Mouse (Mus musculus) forebrain, postnatal 0 days (tissue): ENCODE measurements around the gene Twnk. TPM values are rescaled to one million over a fixed set of nuclear protein-coding genes. Genes with fewer than 3 reads are reported as not detected.
A peak's percentile ranks its signal among the peaks of the same experiment; 100 is the strongest.

ENCODE experiments used
- ATAC-seq: fragments of 200-750 bp; cut with Nextera tagmentation; 2 replicates; pipeline ENCODE4 v1.8.0; 2017; ENCODE audit warnings: mild to moderate bottlenecking, moderate library complexity
- DNase-seq: peaks from one replicate; pipeline ENCODE4 v3.0.0-alpha.2; 2015
- H3K27ac ChIP-seq: fragments of 300-500 bp; sonication (generic); 2 replicates; pipeline ENCODE4 v1.5.1; 2014; ENCODE audit warnings: low read depth, mild to moderate bottlenecking, antibody characterized with exemption, low read length, moderate library complexity, mixed read lengths
- H3K27me3 ChIP-seq: fragments of 300-500 bp; sonication (generic); 2 replicates; pipeline ENCODE4 v1.6.1; 2014; ENCODE audit warnings: mild to moderate bottlenecking, low read length, mixed read lengths; ENCODE audit not compliant: insufficient read depth
- H3K36me3 ChIP-seq: fragments of 300-500 bp; sonication (generic); 2 replicates; pipeline ENCODE4 v1.6.1; 2014; ENCODE audit warnings: mild to moderate bottlenecking, moderate library complexity; ENCODE audit not compliant: insufficient read depth
- H3K4me1 ChIP-seq: fragments of 300-500 bp; sonication (generic); 2 replicates; pipeline ENCODE4 v1.6.1; 2014; ENCODE audit warnings: antibody characterized with exemption; ENCODE audit not compliant: insufficient read depth
- H3K4me2 ChIP-seq: fragments of 300-500 bp; sonication (generic); 2 replicates; pipeline ENCODE4 v1.6.1; 2014; ENCODE audit warnings: low read depth, mild to moderate bottlenecking, moderate library complexity
- H3K4me3 ChIP-seq: fragments of 300-500 bp; sonication (generic); 2 replicates; pipeline ENCODE4 v1.5.1; 2014; ENCODE audit warnings: low read depth, low read length, mixed read lengths
- H3K9ac ChIP-seq: fragments of 300-500 bp; sonication (generic); 2 replicates; pipeline ENCODE4 v1.6.1; 2014; ENCODE audit warnings: mild to moderate bottlenecking
- H3K9me3 ChIP-seq: fragments of 300-500 bp; sonication (generic); 2 replicates; pipeline ENCODE4 v1.6.1; 2016; ENCODE audit warnings: low read length
- CTCF ChIP-seq: sonication (generic); IDR thresholded peaks from 2 replicates; pipeline ENCODE4 v1.5.1; 2016; ENCODE audit warnings: antibody characterized with exemption, control low read depth, low read depth
- WGBS: fragments of 180-500 bp; shearing (Covaris S2); extraction: QIAGEN DNeasy Blood & Tissue Kit; methylation state at CpG from one replicate; pipeline ENCODE4 v1.1.7; 2014; 5-methylcytosine and 5-hydroxymethylcytosine counted together
- polyA plus RNA-seq: library from polyadenylated mRNA; unstranded; fragments of >200 nt; fragmentation: Nextera tagmentation; extraction: Ambion mirVana; gene quantifications from 2 replicates; pipeline ENCODE4 v1.2.1, GENCODE M21; 2015
- total RNA-seq: library from RNA; depleted of rRNA; stranded (reverse); fragments of >200 nt; gene quantifications from 2 replicates; pipeline ENCODE4 v1.2.3, GENCODE M21; 2014

Twnk gene
- total and polyA plus RNA-seq, 2 experiments from 2014 or later = 7.7 to 10.8 TPM

GRCm38 (mm10) chr19:45015518-45016281 is 10.2 kb downstream of the Twnk start:
- Histone ChIP-seq H3K9ac (peak overlapping the region; percentile 39), H3K36me3 (peaks cover 11% of the 10 kb centered on the region), H3K27me3 (peaks cover 4% of the 10 kb centered on the region; the same call in 1 of the 2 replicates), H3K27ac (peak overlapping the region; percentile 84), H3K4me2 (peak overlapping the region; percentile 64), H3K9me3 (no peaks in the 10 kb centered on the region), H3K4me3 (peak overlapping the region; percentile 76), H3K4me1 (peaks cover 22% of the 10 kb centered on the region)
- TF ChIP-seq CTCF = no peak
- WGBS = 3% methylated on average over 34 of the region's 34 CpGs
- peak; percentile 2; the same call in 1 of the 2 replicates for ATAC-seq
- peak; percentile 18 for DNase-seq

- TF ChIP-seq CTCF = no peak
- peak; percentile 75 for DNase-seq
- Histone ChIP-seq H3K9me3 (no peaks in the 10 kb centered on the region), H3K4me2 (peak overlapping the region; percentile 64), H3K4me1 (peaks cover 22% of the 10 kb centered on the region), H3K9ac (peak overlapping the region; percentile 59), H3K4me3 (peak overlapping the region; percentile 76), H3K36me3 (peaks cover 3% of the 10 kb centered on the region), H3K27me3 (peaks cover 4% of the 10 kb centered on the region; the same call in 1 of the 2 replicates), H3K27ac (peak overlapping the region; percentile 84)
- WGBS = 0% methylated on average over 17 of the region's 18 CpGs
- ATAC-seq = peak; percentile 48
Measured at GRCm38 (mm10) chr19:45016341-45017215, 11.1 kb downstream of the Twnk start.

DNA sequence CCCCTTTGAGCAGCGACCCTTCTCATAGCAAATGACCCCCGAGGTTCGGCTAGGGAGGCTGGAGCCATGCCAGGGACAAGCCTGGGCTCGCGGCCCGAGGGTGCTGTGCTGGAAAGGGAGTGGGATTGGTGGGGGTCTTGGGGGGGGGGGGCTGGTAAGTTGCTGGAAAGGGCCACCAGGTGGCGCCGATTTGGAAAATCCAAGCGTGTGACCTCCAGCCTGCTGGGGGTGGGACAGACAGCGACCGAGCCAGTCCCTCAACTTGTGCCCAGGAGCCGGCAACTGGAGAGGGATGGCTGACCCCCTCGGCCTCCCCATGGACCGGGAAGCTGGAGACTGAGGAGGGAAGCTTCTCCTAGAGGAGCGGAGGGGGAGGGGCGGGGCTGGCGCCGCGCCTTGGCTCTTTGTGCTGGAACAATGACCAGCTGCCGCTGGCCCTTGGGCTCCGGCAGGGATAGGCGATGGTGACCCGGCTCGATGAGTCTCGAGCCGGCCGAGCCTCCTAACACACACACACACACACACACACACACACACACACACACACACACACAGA is 11.8 kb downstream of the Twnk start:
- ATAC-seq = peak; percentile 69
- Histone ChIP-seq H3K4me1 (peaks cover 22% of the 10 kb centered on the region), H3K9ac (peak overlapping the region; percentile 59), H3K27ac (peak overlapping the region; percentile 84), H3K27me3 (peaks cover 4% of the 10 kb centered on the region; the same call in 1 of the 2 replicates), H3K4me2 (peak overlapping the region; percentile 64), H3K4me3 (peak overlapping the region; percentile 76), H3K36me3 (no peaks in the 10 kb centered on the region; the same call in 1 of the 2 replicates), H3K9me3 (no peaks in the 10 kb centered on the region)
- WGBS = under 1% methylated on average over 26 of the region's 27 CpGs
- peak; percentile 62 for TF ChIP-seq CTCF
- peak; percentile 87 for DNase-seq

GRCm38 (mm10) chr19:45017909-45018308 is 12.4 kb downstream of the Twnk start:
- Histone ChIP-seq H3K9me3 (no peaks in the 10 kb centered on the region), H3K4me2 (peak overlapping the region; percentile 64), H3K27ac (peak overlapping the region; percentile 84), H3K4me1 (peaks cover 22% of the 10 kb centered on the region), H3K27me3 (peaks cover 4% of the 10 kb centered on the region; the same call in 1 of the 2 replicates), H3K4me3 (peak overlapping the region; percentile 76), H3K36me3 (no peaks in the 10 kb centered on the region; the same call in 1 of the 2 replicates), H3K9ac (peak overlapping the region; percentile 59)
- TF ChIP-seq CTCF = no peak
- 4% methylated on average over 47 of the region's 48 CpGs for WGBS
- DNase-seq (peak; percentile 84), ATAC-seq (peak; percentile 68)

DNA sequence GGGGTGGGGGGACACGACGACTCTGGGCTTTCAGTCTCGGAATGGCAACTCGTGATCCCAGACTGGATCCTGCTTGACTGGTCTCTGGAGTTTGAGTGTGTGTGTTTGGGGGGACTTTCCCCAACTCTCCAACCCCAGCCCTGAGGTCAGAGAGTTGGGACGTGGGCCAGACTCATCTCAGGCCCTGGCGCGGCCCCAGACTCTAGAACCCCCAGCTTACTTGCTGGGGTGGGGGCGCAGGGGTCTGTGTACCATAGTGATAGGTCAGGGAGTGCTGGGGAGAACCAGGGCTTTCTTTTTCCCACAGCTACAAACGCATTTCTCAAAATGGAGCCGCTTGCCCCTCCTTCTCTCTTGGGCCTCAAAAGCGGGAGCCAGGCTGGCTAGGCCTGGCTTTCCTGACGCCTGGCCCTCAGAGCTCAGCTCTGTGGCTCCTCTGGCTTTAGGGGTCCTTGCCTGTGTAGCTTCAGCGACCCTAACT is 12.9 kb downstream of the Twnk start:
- TF ChIP-seq CTCF = no peak
- H3K4me1 ChIP-seq = peaks cover 22% of the 10 kb centered on the region
- peak overlapping the region; percentile 64 for H3K4me2 ChIP-seq
- no peaks in the 10 kb centered on the region for H3K9me3 ChIP-seq
- no peak for ATAC-seq
- H3K4me3 ChIP-seq = peak overlapping the region; percentile 76
- WGBS = 3% methylated on average over 12 of the region's 13 CpGs
- H3K27ac ChIP-seq = peak overlapping the region; percentile 84
- peak overlapping the region; percentile 59 for H3K9ac ChIP-seq
- no peaks in the 10 kb centered on the region for H3K36me3 ChIP-seq
- peak; percentile 35 for DNase-seq
- peaks cover 4% of the 10 kb centered on the region; the same call in 1 of the 2 replicates for H3K27me3 ChIP-seq

- Histone ChIP-seq H3K9me3 (no peaks in the 10 kb centered on the region), H3K9ac (no peak overlapping the region), H3K27ac (no peak overlapping the region), H3K4me2 (no peak overlapping the region), H3K4me3 (no peak overlapping the region), H3K36me3 (peaks cover 9% of the 10 kb centered on the region; the same call in 1 of the 2 replicates), H3K4me1 (peaks cover 17% of the 10 kb centered on the region), H3K27me3 (no peaks in the 10 kb centered on the region)
- DNase-seq = no peak
- no peak for TF ChIP-seq CTCF
- no peak for ATAC-seq
- 68% methylated on average over 6 of the region's 6 CpGs for WGBS
Measured at GRCm38 (mm10) chr19:45020348-45020747, 14.9 kb downstream of the Twnk start.
